Comparison of ENCODE assay signal across 13 mouse cellular contexts in the genomic region with DNA sequence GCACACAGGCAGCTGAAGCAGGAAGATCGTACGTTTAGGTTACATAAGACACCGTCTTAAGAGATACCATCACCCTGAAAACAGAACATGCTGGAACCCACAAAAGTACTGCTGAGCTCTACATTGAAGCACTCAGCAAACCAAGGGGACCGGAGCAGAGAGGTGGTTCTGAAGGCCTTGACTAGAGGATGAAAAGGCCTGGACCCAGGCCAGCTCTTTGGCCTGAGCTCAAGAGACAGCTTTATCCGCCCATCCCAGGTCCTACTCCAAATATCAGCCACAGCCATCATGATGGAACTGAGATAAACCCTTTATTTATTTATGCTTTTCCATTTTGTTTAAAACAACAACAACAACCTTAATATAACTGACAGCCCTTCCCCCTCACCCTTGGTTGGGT. TPM values are rescaled to one million over a fixed set of nuclear protein-coding genes. Genes with fewer than 3 reads are reported as not detected.
DNase-seq lines count a peak whose midpoint lies in the region; ATAC-seq and TF ChIP-seq lines count a peak whose summit lies in the region.
"Had no signal": no experiment of that assay in that cellular context is flagged by ENCODE, and none has a peak within 500 bp of the region (broad histone marks: within the 10 kb centered on the region; RNA-seq: fewer than 3 reads in every experiment).

No protein-coding gene starts in this region.

- H3ac ChIP-seq in myocyte (ENCODE audit: control insufficient read depth, insufficient read length) = no peak overlapping the region

- no peaks in the 10 kb centered on the region for H3K27me3 ChIP-seq in heart, adult 2 months (ENCODE audit: control insufficient read depth, insufficient read depth, low read length)
- no peaks in the 10 kb centered on the region for H3K27me3 ChIP-seq in kidney, embryonic 15.5 days
- H3K27me3 ChIP-seq in myocyte (ENCODE audit: control insufficient read depth, insufficient read depth, insufficient read length) = no peaks in the 10 kb centered on the region
- H3K27me3 ChIP-seq: forebrain, embryonic 13.5 days; hindbrain, embryonic 15.5 days; neural tube, embryonic 12.5 days had no signal

- no peak overlapping the region for H3K4me2 ChIP-seq in kidney, embryonic 15.5 days
- peak overlapping the region; percentile 32 for H3K4me2 ChIP-seq in myocyte (ENCODE audit: low read depth)
- H3K4me2 ChIP-seq: forebrain, embryonic 13.5 days; hindbrain, embryonic 15.5 days; neural tube, embryonic 12.5 days had no signal

- no peaks in the 10 kb centered on the region for H3K9me3 ChIP-seq in kidney, embryonic 15.5 days (replicated peaks)
- H3K9me3 ChIP-seq: forebrain, embryonic 13.5 days; G1E; hindbrain, embryonic 15.5 days; midbrain, embryonic 10.5 days; neural tube, embryonic 12.5 days had no signal

- no peak overlapping the region for H3K4me3 ChIP-seq in heart, adult 2 months
- H3K4me3 ChIP-seq in kidney, embryonic 15.5 days (replicated peaks) = no peak overlapping the region
- no peak overlapping the region for H3K4me3 ChIP-seq in myocyte
- H3K4me3 ChIP-seq: forebrain, embryonic 13.5 days; hindbrain, embryonic 15.5 days; midbrain, embryonic 10.5 days; neural tube, embryonic 12.5 days had no signal

- TF ChIP-seq EP300 in heart, adult 2 months (IDR thresholded peaks at IDR 0.05; ENCODE audit: insufficient read depth, low read depth, low read length) = no peak

- no peak for ATAC-seq in kidney, embryonic 15.5 days (replicated peaks; ENCODE audit: low FRiP score)

- DNase-seq in heart, adult 2 months = no peak
- no peak for DNase-seq in heart, postnatal 25 days (ENCODE audit: low spot score)
- DNase-seq in kidney, postnatal 14 days = no peak
- DNase-seq in adrenal gland, postnatal 36 days = peak; percentile 64 to 69
- no peak for DNase-seq in cerebellum, postnatal 25 days

- no peak for TF ChIP-seq POLR2A in heart, adult 2 months (IDR thresholded peaks at IDR 0.05; ENCODE audit: insufficient read depth, low read depth, low read length)
- no peak for TF ChIP-seq POLR2A in myocyte (IDR thresholded peaks at IDR 0.05; ENCODE audit: insufficient read length, low read depth)

- H3K79me2 ChIP-seq in heart, adult 2 months (replicated peaks; ENCODE audit: control insufficient read depth, insufficient read depth, low read length) = no peaks in the 10 kb centered on the region
- peaks cover 10% of the 10 kb centered on the region for H3K79me2 ChIP-seq in myocyte (ENCODE audit: control insufficient read depth, insufficient read depth)

- H3K36me3 ChIP-seq in heart, adult 2 months (ENCODE audit: control insufficient read depth, insufficient read depth, low read length) = no peaks in the 10 kb centered on the region
- peaks cover 57% of the 10 kb centered on the region for H3K36me3 ChIP-seq in kidney, embryonic 15.5 days
- H3K36me3 ChIP-seq in myocyte (ENCODE audit: control insufficient read depth, insufficient read depth) = peaks cover 23% of the 10 kb centered on the region

- intact Hi-C loops in heart, adult 2 months (cut with DNase I) = loop anchor here (5.0 kb wide), 1 partner anchor 69 kb away; a partner anchor contains a TSS
- intact Hi-C loops in heart, postnatal 25 days (cut with DNase I) = loop anchor here (5.0 kb wide), 1 partner anchor 69 kb away; a partner anchor contains a TSS

- H3K27ac ChIP-seq in heart, adult 2 months = peak overlapping the region; percentile 64
- 0 out of 2 replicates have a peak overlapping the region, but pooled peaks have one; percentile 51 for H3K27ac ChIP-seq in kidney, embryonic 15.5 days
- H3K27ac ChIP-seq: forebrain, embryonic 13.5 days; hindbrain, embryonic 15.5 days; kidney, postnatal 0 days; midbrain, embryonic 10.5 days; neural tube, embryonic 12.5 days had no signal

- H3K4me1 ChIP-seq in heart, adult 2 months (ENCODE audit: control insufficient read depth, insufficient read depth, low read length) = peaks cover 2% of the 10 kb centered on the region; the same call in 1 of the 2 replicates
- H3K4me1 ChIP-seq in kidney, embryonic 15.5 days = peaks cover 36% of the 10 kb centered on the region
- H3K4me1 ChIP-seq: forebrain, embryonic 13.5 days; hindbrain, embryonic 15.5 days; neural tube, embryonic 12.5 days had no signal

- TF ChIP-seq CTCF in heart, adult 2 months (IDR thresholded peaks at IDR 0.05) = no peak

- no peak overlapping the region for H3K9ac ChIP-seq in heart, adult 2 months (ENCODE audit: low read depth, low read length)
- H3K9ac ChIP-seq in kidney, embryonic 15.5 days = no peak overlapping the region
- H3K9ac ChIP-seq: forebrain, embryonic 13.5 days; hindbrain, embryonic 15.5 days; neural tube, embryonic 12.5 days had no signal

- 74% methylated on average over 5 of the region's 5 CpGs for WGBS in heart, adult 2 months
- 89% methylated on average over 5 of the region's 5 CpGs for WGBS in kidney, embryonic 15.5 days

TF ChIP-seq in myocyte, 11 proteins besides CTCF, POLR2A, EP300 and RAD21:
- TF ChIP-seq MYOD1 (IDR thresholded peaks at IDR 0.05; ENCODE audit: control insufficient read depth in 1 of 3, insufficient read length in 2 of 3, low read depth in 2 of 3) = no peak
- TF ChIP-seq POLR2AphosphoS2 (IDR thresholded peaks at IDR 0.05; ENCODE audit: insufficient read length, low read depth) = no peak
- no peak for TF ChIP-seq TCF12 (IDR thresholded peaks at IDR 0.05; ENCODE audit: insufficient read depth, poor library complexity, severe bottlenecking)
- TF ChIP-seq CEBPB (IDR thresholded peaks at IDR 0.05; ENCODE audit: insufficient read depth, poor library complexity, severe bottlenecking) = no peak
- no peak for TF ChIP-seq REST (IDR thresholded peaks at IDR 0.05; ENCODE audit: insufficient read depth, insufficient read length)
- TF ChIP-seq USF1 (IDR thresholded peaks at IDR 0.05; ENCODE audit: low read depth) = no peak
- no peak for TF ChIP-seq SRF (IDR thresholded peaks at IDR 0.05; ENCODE audit: control insufficient read depth, insufficient read length, low read depth)
- no peak for TF ChIP-seq TCF3 (IDR thresholded peaks at IDR 0.05; ENCODE audit: insufficient read length, low read depth)
- no peak for TF ChIP-seq MYOG (IDR thresholded peaks at IDR 0.05; ENCODE audit: control insufficient read depth in 1 of 3, insufficient read depth in 1 of 3, insufficient read length in 2 of 3, low read depth in 2 of 3)
- no peak for TF ChIP-seq E2F4 (IDR thresholded peaks at IDR 0.05; ENCODE audit: insufficient read depth)
- TF ChIP-seq MAX (IDR thresholded peaks at IDR 0.05; ENCODE audit: low read depth) = no peak

RNA-seq across cellular contexts. Expression of a gene that starts 3.8 kb away (rescaled TPM):
- 1 to 10 TPM; 1.1 to 1.3 TPM for total RNA-seq in heart, adult 2 months (2021)
- 5.7 and 6.6 TPM in 2 replicates for polyA plus RNA-seq in heart, adult 2 months (2012; rRNA removed)
- total RNA-seq in heart, postnatal 25 days (2021) = 1 to 10 TPM in 1 of 2 experiments, under 1 TPM in 1; 0.88 to 1.2 TPM
- polyA plus RNA-seq in kidney, embryonic 15.5 days (2015; fragmentation: Nextera tagmentation; extraction: Ambion mirVana) = 13.4 and 25.1 TPM in 2 replicates
- under 1 TPM in 1 of 2 experiments, not detected in 1; 0.33 TPM for total RNA-seq in adrenal gland, postnatal 36 days (2021)
- polyA plus RNA-seq in myocyte (2012; fragmentation: generic; extraction: Trizol) = 1,699 TPM
- total RNA-seq: G1E had no signal

RNA-seq across cellular contexts. Expression of a gene that starts 8.5 kb away (rescaled TPM):
- total RNA-seq in heart, adult 2 months (2021) = 10 to 100 TPM; 42.5 to 46.1 TPM
- polyA plus RNA-seq in heart, adult 2 months (2012; rRNA removed) = 58.2 and 59.2 TPM in 2 replicates
- 10 to 100 TPM; 40.2 to 43.2 TPM for total RNA-seq in heart, postnatal 25 days (2021)
- 52.7 and 56.0 TPM in 2 replicates for polyA plus RNA-seq in kidney, embryonic 15.5 days (2015; fragmentation: Nextera tagmentation; extraction: Ambion mirVana)
- 10 to 100 TPM; 55.3 to 59.5 TPM for total RNA-seq in adrenal gland, postnatal 36 days (2021)
- 58.8 TPM for polyA plus RNA-seq in myocyte (2012; fragmentation: generic; extraction: Trizol)

RNA-seq across cellular contexts. Expression of a gene that starts 20.5 kb away (rescaled TPM):
- total RNA-seq in heart, adult 2 months (2021) = 100 to 1,000 TPM; 271 to 314 TPM
- 288 and 353 TPM in 2 replicates for polyA plus RNA-seq in heart, adult 2 months (2012; rRNA removed)
- total RNA-seq in heart, postnatal 25 days (2021) = 100 to 1,000 TPM; 326 to 329 TPM
- polyA plus RNA-seq in kidney, embryonic 15.5 days (2015; fragmentation: Nextera tagmentation; extraction: Ambion mirVana) = 154 and 156 TPM in 2 replicates
- total RNA-seq in adrenal gland, postnatal 36 days (2021) = 100 to 1,000 TPM; 219 to 221 TPM
- polyA plus RNA-seq in myocyte (2012; fragmentation: generic; extraction: Trizol) = 167 TPM

RNA-seq across cellular contexts. Expression of a gene that starts 36.5 kb away (rescaled TPM):
- 10 to 100 TPM; 34.0 to 37.6 TPM for total RNA-seq in heart, adult 2 months (2021)
- polyA plus RNA-seq in heart, adult 2 months (2012; rRNA removed) = 48.1 and 66.7 TPM in 2 replicates
- total RNA-seq in heart, postnatal 25 days (2021) = 10 to 100 TPM; 37.0 to 41.7 TPM
- 49.3 and 51.7 TPM in 2 replicates for polyA plus RNA-seq in kidney, embryonic 15.5 days (2015; fragmentation: Nextera tagmentation; extraction: Ambion mirVana)
- 100 to 1,000 TPM in 1 of 2 experiments, 10 to 100 TPM in 1; 82.9 to 112 TPM for total RNA-seq in adrenal gland, postnatal 36 days (2021)
- 104 TPM for polyA plus RNA-seq in myocyte (2012; fragmentation: generic; extraction: Trizol)

RNA-seq across cellular contexts. Expression of a gene that starts 38.1 kb away (rescaled TPM):
- 1 to 10 TPM; 5.3 to 6.3 TPM for total RNA-seq in heart, adult 2 months (2021)
- polyA plus RNA-seq in heart, adult 2 months (2012; rRNA removed) = 8.1 and 9.2 TPM in 2 replicates
- total RNA-seq in heart, postnatal 25 days (2021) = 1 to 10 TPM; 4.6 to 4.9 TPM
- polyA plus RNA-seq in kidney, embryonic 15.5 days (2015; fragmentation: Nextera tagmentation; extraction: Ambion mirVana) = 34.5 and 35.7 TPM in 2 replicates
- 10 to 100 TPM; 48.4 to 72.8 TPM for total RNA-seq in adrenal gland, postnatal 36 days (2021)
- polyA plus RNA-seq in myocyte (2012; fragmentation: generic; extraction: Trizol) = 36.7 TPM

Comparison
In these comparisons a context has a peak if more than half of its experiments do, and no peak if none do; other contexts are left out.
1. DNase-seq: peak in adrenal gland, postnatal 36 days (2 of 2); none in heart, adult 2 months (0 of 2), heart, postnatal 25 days (single experiment), kidney, postnatal 14 days (single experiment) and cerebellum, postnatal 25 days (0 of 2).